Mouse (Mus musculus) macrophage (primary cell): ENCODE measurements at regions not wholly inside any gene's neighbourhood (a gene's known extent, or its start where the extent isn't known, plus 50 kb on each side); places are given as distances from the start of the nearest gene placed in this dataset.

ENCODE experiments used
- H3K27ac ChIP-seq: fragments of 350-480 bp; formaldehyde crosslinking; 2 replicates; pipeline ENCODE4 v1.9.0; 2021
- H3K36me3 ChIP-seq: fragments of 350-480 bp; formaldehyde crosslinking; 2 replicates; pipeline ENCODE4 v1.9.0; 2021; ENCODE audit errors: inconsistent target
- H3K4me3 ChIP-seq: fragments of 350-480 bp; formaldehyde crosslinking; 2 replicates; pipeline ENCODE4 v1.9.0; 2021; ENCODE audit errors: inconsistent target
- H3K79me2 ChIP-seq: fragments of 350-480 bp; formaldehyde crosslinking; 2 replicates; pipeline ENCODE4 v1.9.0; 2021; ENCODE audit errors: inconsistent target
- WGBS: methylation state at CpG from one replicate; pipeline ENCODE4 v1.1.7; 2026; ENCODE audit warnings: inconsistent platforms; ENCODE audit not compliant: missing documents; 5-methylcytosine and 5-hydroxymethylcytosine counted together

DNA sequence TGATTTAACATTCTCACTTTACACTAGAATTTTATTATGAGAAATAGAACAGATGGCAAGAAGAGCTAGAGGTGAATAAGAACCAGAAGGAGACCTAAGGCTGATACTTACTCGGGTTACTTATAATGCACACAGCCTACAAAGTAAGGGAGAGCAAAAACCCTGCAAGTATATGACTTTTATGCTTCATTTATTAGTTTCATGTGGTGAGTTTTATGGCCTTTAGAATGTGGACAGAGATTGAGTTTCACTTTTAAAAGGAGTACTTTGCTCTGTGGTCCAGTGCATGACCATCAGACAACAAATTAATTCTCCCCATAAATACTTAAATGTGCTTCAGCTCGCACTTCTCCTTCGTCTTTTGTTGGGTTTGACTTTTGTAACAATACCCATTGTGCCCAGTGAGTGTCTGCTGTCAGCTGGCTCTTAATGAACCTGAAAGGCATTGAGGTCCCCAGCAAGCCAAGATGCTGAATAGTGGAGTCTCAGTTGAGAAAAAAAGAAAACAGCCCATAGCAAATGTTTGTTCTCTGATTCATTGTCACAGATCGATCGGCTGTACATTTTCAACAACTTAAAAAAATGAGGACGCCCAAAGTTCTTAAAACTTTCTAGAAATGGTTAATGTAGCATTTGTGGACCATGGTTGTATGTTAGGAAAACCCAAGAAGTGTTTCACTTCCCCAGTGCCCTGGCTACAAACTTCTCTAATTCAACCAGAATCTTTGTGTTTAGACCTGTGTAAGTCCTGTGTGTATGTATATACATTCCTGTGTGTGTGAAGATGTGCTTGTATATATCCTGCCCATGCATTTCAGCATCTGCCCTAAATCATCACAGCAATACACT lies 194.5 kb downstream of the Gm5426 start:
- no peaks in the 10 kb centered on the region for H3K79me2 ChIP-seq
- H3K36me3 ChIP-seq: no peaks in the 10 kb centered on the region
- H3K4me3 ChIP-seq: no peak overlapping the region
- H3K27ac ChIP-seq: peak overlapping the region; percentile 95
- 44% methylated on average over 6 of the region's 6 CpGs for WGBS

DNA sequence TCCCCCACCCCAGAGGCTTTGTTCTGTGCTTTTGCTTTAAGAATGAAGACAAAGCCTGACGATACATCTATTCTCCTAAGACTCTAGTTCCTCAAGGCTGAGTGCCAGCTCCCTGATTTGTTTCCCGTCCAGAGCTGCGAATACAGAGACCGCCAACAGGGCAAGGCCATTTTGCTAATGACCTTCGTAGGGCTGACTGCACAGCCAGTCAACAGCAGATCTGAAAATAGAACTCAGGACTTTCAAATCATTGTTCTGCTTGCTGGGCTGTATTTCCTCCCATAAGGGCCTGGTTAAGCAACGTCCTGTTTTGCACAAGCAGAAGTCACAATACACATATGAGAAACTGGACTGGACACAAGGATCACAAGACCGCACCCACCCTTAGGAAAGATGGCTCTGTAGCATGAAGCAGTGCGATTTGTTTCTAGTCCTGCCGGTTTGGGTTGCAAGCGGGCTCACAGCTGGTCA lies 196.4 kb downstream of the Gm5426 start:
- H3K27ac ChIP-seq: peak overlapping the region; percentile 95
- 44% methylated on average over 10 of the region's 10 CpGs for WGBS
- no peaks in the 10 kb centered on the region for H3K79me2 ChIP-seq
- H3K36me3 ChIP-seq: no peaks in the 10 kb centered on the region
- H3K4me3 ChIP-seq: no peak overlapping the region

DNA sequence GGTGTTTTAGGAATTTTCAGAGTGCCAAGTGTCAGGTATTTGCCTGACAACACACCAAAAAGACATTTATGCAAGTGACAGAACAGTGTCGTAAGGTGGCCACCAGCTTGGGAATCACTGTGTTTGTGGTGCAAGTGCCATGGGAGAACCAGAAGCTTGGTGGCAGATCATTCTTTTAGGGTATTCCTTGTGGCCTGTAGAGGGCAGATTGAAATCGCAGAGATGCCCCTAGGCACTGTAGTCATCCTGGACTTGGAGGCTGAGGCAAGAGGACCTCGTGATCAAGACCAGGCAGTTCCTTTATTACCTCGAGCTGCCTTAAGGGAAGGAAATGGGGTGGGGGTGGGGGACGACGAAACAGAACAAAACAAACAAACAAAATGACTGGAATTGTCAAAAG lies 196.8 kb downstream of the Gm5426 start:
- H3K79me2 ChIP-seq: no peaks in the 10 kb centered on the region
- no peak overlapping the region for H3K4me3 ChIP-seq
- no peaks in the 10 kb centered on the region for H3K36me3 ChIP-seq
- 9% methylated on average over 6 of the region's 6 CpGs for WGBS
- peak overlapping the region; percentile 95 for H3K27ac ChIP-seq

DNA sequence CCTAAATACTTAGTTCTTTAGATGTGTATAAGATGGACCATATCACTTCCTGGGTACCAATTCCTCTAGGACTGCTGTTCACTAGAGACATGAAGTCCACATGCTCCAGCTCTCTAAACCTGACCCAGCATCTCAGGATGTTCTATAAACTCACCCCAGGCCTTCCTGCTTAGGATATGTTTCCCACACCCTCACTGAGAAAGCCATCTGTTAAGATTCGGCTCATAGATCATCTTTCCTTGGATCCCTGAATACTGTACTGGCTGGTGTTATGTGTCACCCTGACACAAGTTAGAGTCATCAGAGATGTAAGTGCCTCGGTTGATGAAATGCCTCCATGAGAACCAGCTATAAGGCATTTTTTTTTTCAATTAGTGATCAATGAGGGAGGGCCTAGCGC lies 199.9 kb downstream of the Gm5426 start:
- H3K79me2 ChIP-seq: no peaks in the 10 kb centered on the region
- H3K27ac ChIP-seq: no peak overlapping the region
- no peaks in the 10 kb centered on the region for H3K36me3 ChIP-seq
- WGBS: 88% methylated on average over 3 of the region's 3 CpGs
- no peak overlapping the region for H3K4me3 ChIP-seq

DNA sequence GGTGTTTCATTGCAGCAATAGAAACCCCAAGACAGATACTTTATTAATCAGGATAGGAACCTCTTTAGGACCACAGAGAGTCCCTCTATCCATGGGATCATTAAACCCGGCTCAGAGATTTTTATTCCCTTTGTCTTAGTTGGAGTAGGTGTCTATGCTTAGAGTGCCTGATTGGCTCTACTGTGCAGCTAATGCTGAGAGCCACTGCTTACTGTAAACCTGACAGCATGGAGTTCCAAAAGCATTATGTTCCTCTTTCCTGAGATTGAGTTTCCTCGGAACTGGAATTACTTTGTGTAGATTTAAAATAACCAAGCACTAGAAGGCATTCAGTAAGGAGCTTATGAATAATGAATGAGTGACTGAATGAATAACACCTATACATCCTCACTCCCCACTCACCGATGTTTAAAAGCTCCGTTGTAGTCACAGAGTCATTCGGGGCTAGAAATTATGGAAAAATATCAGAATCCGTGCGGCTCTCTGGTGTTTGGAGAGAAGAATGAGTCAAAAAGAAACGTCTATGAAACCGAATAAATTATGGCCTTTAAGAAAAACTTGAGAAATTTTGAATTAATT lies 200.8 kb downstream of the Gm5426 start:
- H3K27ac ChIP-seq: peak overlapping the region; percentile 70
- H3K79me2 ChIP-seq: no peaks in the 10 kb centered on the region
- no peak overlapping the region for H3K4me3 ChIP-seq
- WGBS: 94% methylated on average over 9 of the region's 9 CpGs
- H3K36me3 ChIP-seq: no peaks in the 10 kb centered on the region

DNA sequence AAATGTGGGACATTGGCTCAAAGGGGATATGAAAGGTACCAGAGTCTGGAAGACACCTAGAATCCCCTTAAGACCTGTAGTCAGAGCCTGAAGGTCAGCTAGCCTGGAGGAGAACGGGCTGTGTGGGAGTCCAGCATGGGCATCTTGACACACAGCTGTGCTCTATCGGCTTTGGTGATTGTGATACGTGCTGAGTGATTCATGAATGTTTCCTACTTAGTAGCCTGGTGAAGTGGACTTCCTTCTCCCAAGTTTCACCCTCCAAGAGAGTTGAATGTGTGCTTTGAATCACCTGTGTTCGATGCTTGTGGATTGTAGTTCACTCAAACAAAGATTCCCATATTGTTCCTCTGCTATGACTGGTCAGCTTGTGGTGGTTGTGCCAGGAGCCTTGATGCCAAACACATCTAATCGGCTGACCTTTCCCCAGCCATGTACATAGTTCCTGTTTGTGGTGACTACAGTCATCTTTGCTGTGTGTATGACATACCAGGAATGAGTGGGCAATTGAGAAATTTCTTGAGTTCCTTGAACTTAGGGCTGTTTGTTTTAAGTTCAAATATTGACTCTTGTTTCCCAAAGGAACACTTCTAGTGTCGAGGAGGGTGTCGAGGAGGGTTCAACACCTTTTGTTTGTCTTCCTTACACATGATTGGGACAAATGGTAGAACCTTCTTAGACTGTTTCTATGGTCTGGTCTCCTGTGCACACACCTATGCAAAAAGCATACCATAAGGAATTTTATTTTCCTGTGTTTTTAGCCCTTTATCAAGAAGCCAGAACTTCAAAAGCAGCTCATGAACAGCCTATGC lies 201.6 kb downstream of the Gm5426 start:
- no peaks in the 10 kb centered on the region for H3K36me3 ChIP-seq
- H3K4me3 ChIP-seq: no peak overlapping the region
- peak overlapping the region; percentile 70 for H3K27ac ChIP-seq
- WGBS: 36% methylated on average over 7 of the region's 7 CpGs
- H3K79me2 ChIP-seq: no peaks in the 10 kb centered on the region

DNA sequence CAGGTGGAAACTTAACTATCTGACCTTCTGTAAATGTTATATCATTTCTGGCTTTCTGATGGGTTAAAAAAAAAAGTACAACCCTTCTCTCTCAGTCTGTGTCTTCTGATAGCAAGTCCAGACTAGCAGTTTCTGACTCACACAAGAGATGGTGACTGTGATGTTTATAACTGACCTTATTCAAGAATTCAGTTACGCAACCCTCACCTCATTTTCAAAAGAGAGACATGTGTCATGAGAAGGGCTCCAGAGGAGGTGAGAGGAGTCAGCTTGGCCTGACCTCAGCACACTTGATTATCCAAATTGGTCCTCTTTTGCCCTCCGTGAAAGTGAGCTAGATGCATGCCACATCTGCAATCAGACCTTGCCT lies 202.2 kb downstream of the Gm5426 start:
- peak overlapping the region; percentile 70 for H3K27ac ChIP-seq
- H3K4me3 ChIP-seq: no peak overlapping the region
- no peaks in the 10 kb centered on the region for H3K36me3 ChIP-seq
- WGBS: 92% methylated on average over 2 of the region's 2 CpGs
- H3K79me2 ChIP-seq: no peaks in the 10 kb centered on the region

DNA sequence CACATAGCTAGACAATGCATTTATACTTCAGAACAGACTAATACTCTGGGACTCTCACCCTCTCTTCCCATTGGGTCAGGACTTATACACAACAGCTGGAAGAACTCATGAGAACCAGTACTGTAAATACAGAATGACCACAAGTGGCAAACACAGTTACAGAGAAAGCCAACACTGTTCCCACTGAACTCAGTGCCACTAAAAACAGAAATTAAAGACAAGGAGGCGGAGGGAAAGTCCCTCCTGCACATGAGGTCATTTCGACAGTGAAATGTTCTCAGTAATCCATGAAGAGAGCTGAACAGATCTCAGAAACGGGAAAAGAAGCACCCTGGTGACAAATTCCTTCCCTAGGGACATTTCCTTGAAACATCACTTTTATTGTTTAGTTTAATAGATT lies 206.1 kb downstream of the Gm5426 start:
- 89% methylated on average over 3 of the region's 3 CpGs for WGBS
- no peaks in the 10 kb centered on the region for H3K79me2 ChIP-seq
- no peak overlapping the region for H3K4me3 ChIP-seq
- no peak overlapping the region for H3K27ac ChIP-seq
- H3K36me3 ChIP-seq: no peaks in the 10 kb centered on the region

DNA sequence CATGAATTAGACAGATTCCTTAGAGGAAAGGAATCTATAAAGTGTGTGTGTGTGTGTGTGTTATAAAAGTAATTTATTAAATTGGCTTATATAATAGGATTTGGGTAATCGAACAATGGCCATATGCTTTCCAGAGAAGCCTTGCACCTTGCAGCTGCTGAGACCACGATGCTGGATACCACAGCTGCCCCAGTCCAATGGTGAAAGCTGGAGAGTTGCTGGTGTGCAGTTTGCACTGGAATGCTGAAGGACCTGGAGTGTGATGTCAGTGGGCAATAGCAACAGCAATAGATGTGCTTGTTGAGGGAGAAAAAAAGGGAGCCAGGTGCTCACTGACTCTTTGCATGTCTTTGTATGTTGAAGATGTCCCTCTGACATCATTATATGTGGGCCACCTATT lies 207.3 kb downstream of the Gm5426 start:
- no peak overlapping the region for H3K4me3 ChIP-seq

DNA sequence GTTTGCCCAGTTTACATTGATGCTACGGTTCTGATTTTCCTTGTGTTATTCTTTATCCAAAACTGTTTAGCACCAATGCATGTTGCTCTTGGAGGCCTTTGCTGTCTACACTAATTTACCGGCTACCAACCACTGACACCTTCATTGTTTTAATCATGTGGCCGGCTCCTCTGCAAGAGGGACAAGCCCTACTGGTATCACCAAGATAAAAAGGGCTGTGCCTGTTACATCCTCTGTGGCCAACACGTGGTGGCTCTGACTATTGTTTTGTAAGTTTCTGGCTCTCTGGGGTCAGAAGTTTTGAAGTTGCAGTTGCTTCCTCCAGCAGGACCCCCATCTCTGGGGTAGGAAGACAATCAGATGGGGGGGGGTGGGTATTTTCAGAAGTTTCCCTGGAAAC lies 214.3 kb downstream of the Gm5426 start:
- Histone ChIP-seq H3K36me3 (no peaks in the 10 kb centered on the region), H3K79me2 (no peaks in the 10 kb centered on the region), H3K4me3 (no peak overlapping the region), H3K27ac (no peak overlapping the region)
- whole genome bisulfite sequencing: 92% methylated on average over 4 of the region's 4 CpGs

More for the DNA sequence above, 207.3 kb downstream of the Gm5426 start:
- Histone ChIP-seq H3K27ac (no peak overlapping the region), H3K36me3 (no peaks in the 10 kb centered on the region), H3K79me2 (no peaks in the 10 kb centered on the region)
- WGBS: 100% methylated on average over 2 of the region's 2 CpGs

DNA sequence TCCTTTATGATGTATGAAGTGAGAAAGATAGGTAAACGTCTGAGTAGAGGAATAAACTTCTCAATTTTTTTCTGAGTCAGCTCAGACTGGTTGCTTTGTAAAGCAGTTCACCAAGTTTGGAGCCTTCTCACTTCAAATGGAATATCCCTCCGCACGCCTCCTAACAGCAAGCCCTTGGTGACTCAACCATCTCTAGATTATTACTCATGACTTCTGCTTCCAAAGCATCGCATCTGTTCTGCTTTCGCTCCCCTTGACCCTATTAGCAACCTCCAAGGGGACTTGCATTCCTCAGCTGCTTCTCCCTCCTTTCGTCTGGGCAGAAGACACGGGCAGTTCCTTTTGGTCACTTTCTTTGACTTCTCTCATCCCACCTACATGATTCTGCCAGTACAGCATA lies 214.9 kb downstream of the Gm5426 start:
- Histone ChIP-seq H3K27ac (no peak overlapping the region), H3K4me3 (no peak overlapping the region), H3K36me3 (no peaks in the 10 kb centered on the region), H3K79me2 (no peaks in the 10 kb centered on the region)
- WGBS: 30% methylated on average over 7 of the region's 7 CpGs

DNA sequence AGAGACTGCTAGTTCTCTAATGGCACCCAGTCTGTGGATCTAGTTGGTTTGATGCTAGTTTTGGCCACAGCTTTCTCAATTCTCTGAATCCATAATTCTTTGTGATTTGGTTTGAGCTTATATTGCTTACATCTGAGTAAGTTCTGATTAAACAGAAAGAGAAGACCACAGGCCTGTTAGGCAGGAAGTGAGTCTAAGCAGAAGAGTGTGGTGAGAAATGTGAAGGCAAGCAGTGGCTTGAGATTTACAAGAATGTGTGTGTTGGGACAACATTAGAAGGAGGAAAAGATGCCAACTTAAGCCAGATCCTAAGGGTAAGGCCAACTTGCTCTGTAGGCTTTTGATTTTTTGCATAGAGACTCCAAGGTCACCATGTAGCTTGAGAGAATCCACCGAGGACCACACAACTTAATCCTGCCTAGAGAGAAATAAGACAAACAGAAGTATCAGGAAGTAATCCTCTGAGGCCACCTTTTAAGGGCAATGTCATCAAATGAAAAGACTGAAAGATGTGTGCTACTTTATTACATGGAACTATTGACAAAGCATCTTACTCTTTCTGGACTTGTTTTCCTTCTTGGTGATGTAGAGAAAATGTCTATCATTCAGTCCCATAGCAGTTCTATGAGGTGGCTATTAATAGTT lies 220.7 kb downstream of the Gm5426 start:
- H3K4me3 ChIP-seq: no peak overlapping the region
- no peaks in the 10 kb centered on the region for H3K36me3 ChIP-seq
- H3K27ac ChIP-seq: no peak overlapping the region
- 83% methylated on average over 1 of the region's 1 CpGs for WGBS
- H3K79me2 ChIP-seq: no peaks in the 10 kb centered on the region

DNA sequence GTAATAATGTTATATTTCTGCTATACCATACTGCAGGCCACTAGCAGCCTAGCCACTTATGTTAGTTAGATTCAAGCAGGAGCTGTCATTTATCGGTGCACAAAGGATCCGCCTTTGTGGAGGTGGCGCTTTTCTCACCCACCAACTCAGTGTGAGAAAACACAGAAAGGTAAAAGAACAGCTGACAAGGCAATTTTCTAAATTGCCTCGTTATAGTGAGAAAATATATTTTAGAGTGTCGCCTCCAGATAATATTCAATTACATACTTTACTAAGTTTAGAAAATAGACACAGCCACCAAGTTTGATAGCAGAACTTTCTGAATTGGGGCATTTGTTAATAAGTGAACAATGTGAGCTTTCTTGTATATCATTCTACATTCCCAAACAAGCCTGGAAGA lies 221.2 kb downstream of the Gm5426 start:
- Histone ChIP-seq H3K36me3 (no peaks in the 10 kb centered on the region), H3K27ac (no peak overlapping the region), H3K79me2 (no peaks in the 10 kb centered on the region), H3K4me3 (no peak overlapping the region)
- WGBS: 95% methylated on average over 5 of the region's 5 CpGs

DNA sequence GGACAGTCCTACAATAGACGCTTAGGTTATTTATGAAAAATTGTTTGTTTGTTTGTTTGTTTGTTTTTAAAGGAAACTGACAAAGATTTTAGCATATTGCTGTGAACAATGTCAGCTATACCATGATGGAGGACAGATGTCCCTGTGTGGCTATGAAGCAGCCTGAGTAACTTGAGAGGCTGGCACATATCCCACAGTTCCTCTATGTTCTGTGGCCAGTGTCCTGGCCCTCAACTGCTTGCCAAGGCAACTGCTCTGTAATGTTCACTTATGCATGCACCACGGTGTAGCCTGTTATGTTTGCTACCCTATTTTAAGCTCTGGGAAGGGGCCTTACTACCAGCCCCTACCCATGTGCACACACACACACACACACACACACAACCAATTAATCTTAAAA lies 222.6 kb downstream of the Gm5426 start:
- Histone ChIP-seq H3K4me3 (no peak overlapping the region), H3K36me3 (no peaks in the 10 kb centered on the region), H3K27ac (no peak overlapping the region), H3K79me2 (no peaks in the 10 kb centered on the region)
- WGBS: 93% methylated on average over 1 of the region's 2 CpGs
